Mouse (Mus musculus) midbrain, postnatal 0 days (tissue): ENCODE measurements around the gene Kdm6b. TPM values are rescaled to one million over a fixed set of nuclear protein-coding genes. Genes with fewer than 3 reads are reported as not detected.
A peak's percentile ranks its signal among the peaks of the same experiment; 100 is the strongest.

Experiments
- ATAC-seq: fragments of 200-750 bp; cut with Nextera tagmentation; 2 replicates; pipeline ENCODE4 v1.8.0; 2017; ENCODE audit warnings: moderate number of reproducible peaks, mild to moderate bottlenecking, moderate TSS enrichment, moderate library complexity; ENCODE audit not compliant: low FRiP score
- DNase-seq: peaks from one replicate; pipeline ENCODE4 v3.0.0-alpha.2; 2015; ENCODE audit warnings: low spot score
- H3K27ac ChIP-seq: fragments of 300-500 bp; sonication (generic); 2 replicates; pipeline ENCODE4 v1.5.1; 2014; ENCODE audit warnings: low read depth, mild to moderate bottlenecking, low read length, mixed read lengths
- H3K27me3 ChIP-seq: fragments of 300-500 bp; sonication (generic); 2 replicates; pipeline ENCODE4 v1.6.1; 2014; ENCODE audit warnings: low read length, control low read depth, mixed read lengths; ENCODE audit not compliant: insufficient read depth
- H3K36me3 ChIP-seq: fragments of 300-500 bp; sonication (generic); 2 replicates; pipeline ENCODE4 v1.6.1; 2014; ENCODE audit warnings: low read length, control low read depth, mixed read lengths; ENCODE audit not compliant: insufficient read depth
- H3K4me1 ChIP-seq: fragments of 300-500 bp; sonication (generic); 2 replicates; pipeline ENCODE4 v1.6.1; 2014; ENCODE audit warnings: mild to moderate bottlenecking, control low read depth, antibody characterized with exemption, low read length, mixed read lengths; ENCODE audit not compliant: insufficient read depth
- H3K4me2 ChIP-seq: fragments of 300-500 bp; sonication (generic); 2 replicates; pipeline ENCODE4 v1.6.1; 2014; ENCODE audit warnings: low read depth, mild to moderate bottlenecking, low read length, mixed read lengths; ENCODE audit not compliant: poor library complexity, severe bottlenecking
- H3K4me3 ChIP-seq: fragments of 300-500 bp; sonication (generic); 2 replicates; pipeline ENCODE4 v1.5.1; 2014; ENCODE audit warnings: low read depth, mild to moderate bottlenecking, low read length, moderate library complexity
- H3K9ac ChIP-seq: fragments of 300-500 bp; sonication (generic); replicated peaks from 2 replicates; pipeline ENCODE4 v1.6.1; 2014; ENCODE audit warnings: mild to moderate bottlenecking, low read length, moderate library complexity, mixed read lengths; ENCODE audit not compliant: poor library complexity, severe bottlenecking
- H3K9me3 ChIP-seq: fragments of 300-500 bp; sonication (generic); 2 replicates; pipeline ENCODE4 v1.6.1; 2016; ENCODE audit warnings: low read length, control low read depth
- CTCF ChIP-seq: IDR thresholded peaks from 2 replicates; pipeline ENCODE4 v1.5.1; 2016; ENCODE audit warnings: antibody characterized with exemption, mild to moderate bottlenecking
- WGBS: fragments of 180-500 bp; shearing (Covaris S2); extraction: QIAGEN DNeasy Blood & Tissue Kit; methylation state at CpG from one replicate; pipeline ENCODE4 v1.1.7; 2014; 5-methylcytosine and 5-hydroxymethylcytosine counted together
- polyA plus RNA-seq: library from polyadenylated mRNA; unstranded; fragments of >200 nt; fragmentation: Nextera tagmentation; extraction: Ambion mirVana; gene quantifications from 2 replicates; pipeline ENCODE4 v1.2.1, GENCODE M21; 2015
- total RNA-seq: library from RNA; depleted of rRNA; stranded (reverse); fragments of >200 nt; gene quantifications from 2 replicates; pipeline ENCODE4 v1.2.3, GENCODE M21; 2014

Kdm6b gene
- total and polyA plus RNA-seq, 2 experiments from 2014 or later = 14.5 to 22.7 TPM

GRCm38 (mm10) chr11:69366157-69366854, 47.2 kb downstream of the Kdm6b start:
- Histone ChIP-seq H3K27me3 (no peaks in the 10 kb centered on the region), H3K4me1 (peaks cover 14% of the 10 kb centered on the region), H3K4me3 (peak overlapping the region; percentile 89), H3K36me3 (peaks cover 24% of the 10 kb centered on the region), H3K9ac (peak overlapping the region; percentile 52), H3K27ac (peak overlapping the region; percentile 99), H3K9me3 (no peaks in the 10 kb centered on the region), H3K4me2 (peak overlapping the region; percentile 88)
- DNase-seq (peak; percentile 97), ATAC-seq (peak; percentile 82)
- WGBS = 2% methylated on average over 26 of the region's 26 CpGs
- peak; percentile 39 for TF ChIP-seq CTCF

GRCm38 (mm10) chr11:69365722-69366121, 47.8 kb downstream of the Kdm6b start:
- 19% methylated on average over 6 of the region's 6 CpGs for WGBS
- Histone ChIP-seq H3K9me3 (no peaks in the 10 kb centered on the region), H3K4me2 (peak overlapping the region; percentile 88), H3K9ac (peak overlapping the region; percentile 52), H3K27ac (peak overlapping the region; percentile 99), H3K4me1 (peaks cover 12% of the 10 kb centered on the region), H3K36me3 (peaks cover 30% of the 10 kb centered on the region), H3K4me3 (peak overlapping the region; percentile 89), H3K27me3 (no peaks in the 10 kb centered on the region)
- no peak for TF ChIP-seq CTCF
- DNase-seq = no peak
- no peak for ATAC-seq

- H3K36me3 ChIP-seq = peaks cover 38% of the 10 kb centered on the region
- 7% methylated on average over 6 of the region's 6 CpGs for WGBS
- DNase-seq (peak; percentile 92), ATAC-seq (peak; percentile 55)
- 0 out of 2 replicates have a peak overlapping the region, but pooled peaks have one; percentile 52 for H3K9ac ChIP-seq
- no peak for TF ChIP-seq CTCF
- peak overlapping the region; percentile 88; the same call in 1 of the 2 replicates for H3K4me2 ChIP-seq
- H3K27me3 ChIP-seq = no peaks in the 10 kb centered on the region
- no peaks in the 10 kb centered on the region for H3K9me3 ChIP-seq
- peaks cover 12% of the 10 kb centered on the region for H3K4me1 ChIP-seq
- peak overlapping the region; percentile 99; the same call in 1 of the 2 replicates for H3K27ac ChIP-seq
- no peak overlapping the region for H3K4me3 ChIP-seq
Observed at GRCm38 (mm10) chr11:69364910-69365309, 48.6 kb downstream of the Kdm6b start.

DNA sequence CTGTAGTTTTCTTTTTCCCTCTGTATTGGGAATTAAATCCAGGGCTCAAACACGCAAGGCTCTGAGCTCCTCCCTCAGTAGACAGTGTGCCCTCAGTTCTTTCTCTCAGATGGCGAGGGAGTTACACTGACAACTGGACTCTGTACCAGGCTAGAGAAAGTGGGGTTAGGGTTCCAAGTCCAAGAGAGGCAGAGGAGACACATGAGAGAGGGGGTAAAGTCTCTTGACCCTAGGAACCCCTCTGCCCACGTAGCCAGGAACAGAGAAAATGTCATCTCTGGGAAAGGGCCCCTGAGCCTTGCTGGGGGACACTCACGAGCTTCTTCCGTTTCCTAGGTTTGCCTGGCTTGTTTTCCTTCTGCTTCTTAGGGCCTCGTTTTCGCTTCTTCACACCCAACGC, 49.1 kb downstream of the Kdm6b start:
- DNase-seq (no peak), ATAC-seq (no peak)
- WGBS = 49% methylated on average over 8 of the region's 8 CpGs
- Histone ChIP-seq H3K27ac (no peak overlapping the region), H3K4me1 (peaks cover 12% of the 10 kb centered on the region), H3K4me2 (0 out of 2 replicates have a peak overlapping the region, but pooled peaks have one; percentile 10), H3K36me3 (peaks cover 44% of the 10 kb centered on the region), H3K9me3 (no peaks in the 10 kb centered on the region), H3K4me3 (no peak overlapping the region), H3K27me3 (no peaks in the 10 kb centered on the region), H3K9ac (no peak overlapping the region; the same call in 1 of the 2 replicates)
- no peak for TF ChIP-seq CTCF

GRCm38 (mm10) chr11:69362479-69362878, 51.0 kb downstream of the Kdm6b start:
- no peak for TF ChIP-seq CTCF
- ATAC-seq = no peak

DNA sequence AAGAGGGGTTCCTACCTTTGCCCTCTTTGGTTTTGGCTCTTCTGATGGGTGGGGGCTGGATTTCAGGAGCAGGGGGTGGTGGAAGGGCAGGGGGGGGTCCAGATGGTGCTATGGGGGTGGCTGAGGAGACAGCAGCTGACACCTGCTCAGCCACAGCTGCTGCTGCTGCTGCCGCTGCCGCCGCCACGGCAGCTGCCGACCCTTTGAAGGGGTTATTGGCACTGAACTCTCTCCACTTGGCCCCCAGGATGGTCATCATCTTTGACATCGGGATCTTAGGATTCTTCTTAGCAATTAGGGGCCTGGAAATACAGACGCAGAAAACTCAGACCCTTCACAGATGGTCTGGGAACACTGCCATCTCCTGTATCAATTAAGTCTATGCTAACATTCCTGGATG, 51.5 kb downstream of the Kdm6b start:
- no peak overlapping the region for H3K4me3 ChIP-seq
- ATAC-seq (no peak), DNase-seq (no peak)
- 72% methylated on average over 7 of the region's 7 CpGs for WGBS
- 0 out of 2 replicates have a peak overlapping the region, but pooled peaks have one; percentile 13 for H3K9ac ChIP-seq
- no peaks in the 10 kb centered on the region for H3K9me3 ChIP-seq
- H3K27ac ChIP-seq = no peak overlapping the region
- H3K4me1 ChIP-seq = peaks cover 12% of the 10 kb centered on the region
- no peak overlapping the region for H3K4me2 ChIP-seq
- no peaks in the 10 kb centered on the region for H3K27me3 ChIP-seq
- peaks cover 67% of the 10 kb centered on the region for H3K36me3 ChIP-seq
- no peak for TF ChIP-seq CTCF

More at GRCm38 (mm10) chr11:69362479-69362878, 51.0 kb downstream of the Kdm6b start:
- Histone ChIP-seq H3K27me3 (no peaks in the 10 kb centered on the region), H3K4me3 (no peak overlapping the region), H3K4me1 (peaks cover 12% of the 10 kb centered on the region), H3K4me2 (no peak overlapping the region), H3K27ac (no peak overlapping the region), H3K9ac (no peak overlapping the region), H3K36me3 (peaks cover 62% of the 10 kb centered on the region), H3K9me3 (no peaks in the 10 kb centered on the region)
- DNase-seq = no peak
- WGBS = 87% methylated on average over 2 of the region's 2 CpGs
